Mouse (Mus musculus) testis, postnatal 14 days (tissue): ENCODE data around the gene 1700011L22Rik.

Source experiments
- DNase-seq: peaks from one replicate; pipeline ENCODE4 v3.0.0; 2021; ENCODE audit warnings: low spot score

Gene 1700011L22Rik

GRCm38 (mm10) chr8:79239320-79239719 is 9.1 kb downstream of the 1700011L22Rik start:
- DNase-seq, result no peak

- DNase-seq, result no peak
These were observed 19.0 kb downstream of the 1700011L22Rik start for GRCm38 (mm10) chr8:79229266-79229888.

- no peak for DNase-seq
These were observed 20.5 kb downstream of the 1700011L22Rik start for GRCm38 (mm10) chr8:79227916-79228315.

DNA sequence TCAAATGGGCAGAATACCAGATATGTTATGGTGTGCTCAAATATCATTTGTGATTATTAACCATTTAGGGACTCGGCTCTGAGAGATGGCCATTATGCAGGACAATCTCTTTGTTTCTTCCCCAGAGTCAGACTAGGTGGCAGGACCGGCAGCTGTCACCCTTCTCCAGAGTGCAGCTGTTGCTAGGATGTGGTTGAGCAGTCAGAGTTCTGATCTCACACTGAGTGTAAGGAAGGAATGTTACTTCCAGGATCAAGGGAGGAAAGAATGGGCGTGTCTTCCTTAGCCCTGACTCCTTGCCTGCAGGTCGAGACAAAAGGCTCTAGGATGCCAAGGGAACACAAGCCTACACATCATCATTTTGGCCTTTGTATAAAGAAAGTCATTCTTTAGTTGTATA is 21.2 kb downstream of the 1700011L22Rik start:
- DNase-seq, result no peak

DNA sequence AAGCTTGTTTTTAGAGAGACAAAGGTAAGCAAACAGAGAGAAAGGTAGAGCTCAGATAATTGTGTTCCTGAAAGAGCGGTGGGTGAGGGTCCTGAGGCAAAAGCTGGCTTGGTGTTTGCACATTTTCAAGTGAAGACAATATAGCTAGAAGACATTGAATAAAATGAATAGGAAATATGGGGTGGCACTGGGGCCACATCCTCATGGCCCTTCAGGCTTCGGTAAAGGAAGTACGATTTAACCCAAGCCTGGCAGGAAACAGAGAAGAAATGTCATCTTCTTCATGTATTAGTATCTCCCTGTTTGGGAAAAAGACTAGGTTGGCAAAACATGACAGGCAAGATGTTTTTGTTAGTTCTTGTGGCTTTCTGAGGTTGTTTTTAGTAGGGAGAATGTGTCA is 22.3 kb downstream of the 1700011L22Rik start:
- no peak for DNase-seq

- no peak for DNase-seq
These were observed 22.8 kb downstream of the 1700011L22Rik start for GRCm38 (mm10) chr8:79225586-79225985.

GRCm38 (mm10) chr8:79224363-79224762 is 24.0 kb downstream of the 1700011L22Rik start:
- no peak for DNase-seq

GRCm38 (mm10) chr8:79222752-79223141 is 25.6 kb downstream of the 1700011L22Rik start:
- DNase-seq, result no peak

DNA sequence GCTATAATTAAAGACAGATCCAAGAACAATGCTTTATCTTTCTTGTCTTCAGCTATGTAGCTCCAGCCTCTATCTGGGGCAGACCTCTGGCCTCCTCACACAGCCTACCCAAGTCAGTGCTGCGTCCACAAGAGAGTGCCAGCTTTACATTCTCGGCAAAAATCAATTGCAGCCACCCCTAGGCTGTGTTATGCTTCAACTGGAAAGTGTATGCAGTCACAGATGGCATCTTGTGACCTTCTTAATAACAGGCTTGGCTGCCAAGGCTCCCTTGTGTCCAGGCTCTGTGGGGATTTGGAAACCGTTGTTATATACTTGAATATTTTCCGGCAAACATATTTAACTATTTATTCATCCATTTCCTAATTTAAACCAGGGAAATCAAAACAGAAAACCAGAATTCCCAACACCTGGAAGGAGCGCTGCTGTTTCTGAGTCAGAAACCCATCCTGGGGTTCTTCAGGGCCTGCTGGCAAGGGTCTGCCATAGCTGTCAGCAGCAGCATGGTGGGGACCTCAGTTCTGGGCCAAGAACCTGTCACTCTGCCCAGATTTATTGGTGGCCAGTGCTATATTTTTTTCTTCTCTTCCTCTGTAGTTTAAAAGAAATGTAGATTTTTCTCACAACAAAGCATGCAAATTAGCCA is 26.1 kb downstream of the 1700011L22Rik start:
- DNase-seq, result no peak

DNA sequence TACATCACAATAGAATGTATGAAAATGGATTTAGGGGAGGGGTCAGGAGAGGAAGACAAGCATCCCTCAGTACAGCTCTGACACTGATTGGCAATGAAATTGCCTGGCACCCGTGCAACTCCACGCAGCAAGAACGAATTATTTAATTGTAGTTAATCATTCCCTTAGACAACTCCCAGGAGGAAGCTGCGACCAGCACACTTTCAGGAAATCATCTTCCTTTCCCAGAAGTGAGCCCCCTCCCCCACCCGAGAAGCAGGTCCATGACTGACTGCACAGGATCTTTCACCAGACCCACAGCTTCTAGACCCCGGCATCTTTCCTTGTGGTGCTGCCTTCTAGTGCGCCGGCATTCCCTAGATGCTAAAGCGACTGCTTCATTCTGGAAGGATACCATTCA is 36.7 kb downstream of the 1700011L22Rik start:
- DNase-seq, result no peak

GRCm38 (mm10) chr8:79209641-79210358 is 38.6 kb downstream of the 1700011L22Rik start:
- peak; percentile 28 for DNase-seq

DNA sequence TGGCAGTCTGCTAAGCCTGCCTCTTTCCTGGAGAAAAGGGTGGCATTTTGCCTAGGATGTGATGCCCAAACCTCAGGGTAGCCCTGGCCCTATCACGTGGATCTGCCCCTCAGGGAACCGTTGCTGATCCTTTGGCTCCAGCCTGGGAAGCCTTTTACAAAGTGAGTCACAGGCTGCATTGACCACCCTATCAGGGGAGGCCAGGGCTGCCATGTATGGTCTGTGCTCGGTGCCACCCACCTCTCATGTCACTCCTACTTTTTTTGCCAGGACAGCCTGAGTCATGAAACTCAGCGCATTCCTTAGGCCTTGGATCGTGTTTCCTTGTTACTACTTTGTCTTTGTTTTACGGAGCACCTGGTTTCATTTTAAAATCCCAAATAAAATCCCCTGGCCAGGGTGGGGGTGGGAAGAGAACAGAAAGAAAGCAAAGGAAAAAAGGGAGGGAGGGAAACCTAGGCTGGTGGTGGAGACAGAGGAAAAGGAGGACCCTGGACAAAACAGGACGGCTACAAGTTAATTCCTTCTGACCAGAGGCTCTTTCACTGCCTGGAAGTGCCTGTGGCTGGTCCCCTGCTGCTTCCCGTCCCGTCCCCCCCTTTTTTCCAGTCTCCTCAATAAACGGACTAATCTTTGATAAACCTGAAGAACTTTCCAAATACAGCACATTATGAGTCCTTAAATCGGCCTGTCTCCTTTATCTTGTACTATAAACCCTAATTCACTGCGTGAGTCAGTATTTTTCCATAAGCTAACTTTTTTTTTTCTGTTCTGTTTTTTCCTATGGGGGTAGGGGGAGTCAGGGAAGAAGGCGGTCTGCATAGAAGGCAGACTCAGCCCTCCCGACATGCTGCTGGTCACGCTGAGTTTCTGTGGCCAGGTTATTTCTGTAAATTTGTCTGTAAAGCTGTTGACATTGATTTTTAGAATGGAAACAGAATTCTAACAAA is 39.4 kb downstream of the 1700011L22Rik start:
- no peak for DNase-seq

DNA sequence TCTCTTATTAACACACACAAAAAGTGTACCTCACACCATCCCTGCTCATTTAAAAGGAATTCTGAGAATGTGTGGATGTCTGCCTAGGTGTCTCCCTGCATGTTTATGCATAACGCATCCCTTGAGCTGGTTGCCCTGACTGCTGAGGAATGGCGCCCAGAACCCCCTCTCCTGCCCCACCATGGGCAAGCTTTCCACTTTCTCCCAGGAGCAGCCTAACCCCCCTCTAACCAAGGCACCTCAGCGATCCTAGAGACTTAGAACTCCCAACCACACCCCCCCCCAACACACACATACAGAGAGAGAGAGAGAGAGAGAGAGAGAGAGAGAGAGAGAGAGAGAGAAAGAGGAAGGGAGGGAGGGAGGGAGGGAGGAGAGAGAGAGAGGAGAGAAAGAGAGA is 40.2 kb downstream of the 1700011L22Rik start:
- DNase-seq, result no peak

- no peak for DNase-seq
These were observed 41.5 kb downstream of the 1700011L22Rik start for GRCm38 (mm10) chr8:79206895-79207294.

DNA sequence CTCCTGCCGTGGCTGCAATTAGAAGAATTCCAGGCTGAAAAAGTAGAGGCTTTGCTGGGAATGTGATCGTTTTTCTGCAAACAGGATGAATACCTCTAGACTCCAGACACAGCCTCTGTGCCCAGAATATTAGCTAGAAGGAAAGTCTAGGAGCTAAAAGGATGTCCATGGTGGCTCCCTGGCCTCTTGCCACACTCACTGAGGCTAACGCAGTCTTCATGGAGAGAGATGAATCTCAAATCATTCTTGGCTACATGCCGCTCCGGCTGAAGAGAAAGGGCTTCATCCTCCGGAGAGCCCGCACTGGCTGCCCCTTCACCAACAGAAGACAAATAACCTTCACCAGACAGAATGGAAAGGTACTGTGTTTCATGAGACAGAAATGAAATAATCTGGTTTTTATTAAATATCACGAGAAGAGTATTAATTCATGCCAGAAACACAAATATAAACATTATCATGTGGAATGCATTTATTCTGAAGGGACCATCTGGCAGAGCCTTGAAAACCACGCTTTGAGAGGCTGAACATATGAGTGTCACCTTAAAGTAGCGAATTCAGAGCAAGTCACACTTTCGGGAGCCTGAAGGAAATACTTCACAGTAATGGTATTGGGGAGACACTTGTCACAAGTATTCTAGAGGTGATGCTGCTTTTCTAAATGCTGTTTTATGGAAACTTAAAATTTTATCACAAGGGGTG is 46.8 kb downstream of the 1700011L22Rik start:
- no peak for DNase-seq

GRCm38 (mm10) chr8:79198675-79199074 is 49.7 kb downstream of the 1700011L22Rik start:
- no peak for DNase-seq

DNA sequence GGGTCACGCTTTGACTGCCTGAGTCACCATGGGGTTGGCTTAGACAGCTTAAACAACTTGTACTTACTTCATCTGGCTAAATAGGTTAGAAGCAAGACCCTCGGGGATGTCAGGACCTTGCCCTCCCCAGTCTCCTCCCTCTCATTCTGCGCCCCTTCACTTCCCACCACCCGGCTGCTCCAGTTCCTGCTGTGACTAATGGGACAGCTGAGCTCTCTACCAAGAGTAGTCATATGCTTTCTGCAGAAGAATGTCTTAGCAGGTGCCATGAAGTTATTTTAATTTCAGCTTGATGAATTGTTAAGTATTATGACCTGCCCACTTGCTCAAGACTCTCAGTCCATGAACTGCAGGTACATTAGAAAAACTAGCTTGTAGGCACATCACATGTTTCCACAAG is 51.9 kb downstream of the 1700011L22Rik start:
- DNase-seq, result no peak

DNA sequence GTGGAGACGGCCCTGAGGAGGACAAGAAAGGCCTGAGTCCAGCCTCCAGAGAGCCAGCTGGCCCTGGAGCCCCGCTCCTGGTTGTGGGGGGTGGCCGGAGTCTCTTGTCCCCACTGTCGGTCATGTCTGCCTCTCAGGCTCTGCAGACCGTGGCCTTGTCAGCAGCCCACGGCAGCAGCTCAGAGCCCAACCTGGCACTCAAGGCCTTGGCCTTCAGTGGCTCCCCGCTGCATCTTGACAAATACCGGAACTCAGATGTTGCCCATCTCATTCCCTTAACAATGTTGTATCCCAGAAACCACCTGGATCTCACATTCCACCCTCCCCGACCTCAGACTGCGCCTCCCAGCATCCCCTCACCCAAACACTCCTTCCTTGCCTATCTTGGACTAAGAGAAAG is 58.3 kb downstream of the 1700011L22Rik start:
- DNase-seq, result no peak

DNA sequence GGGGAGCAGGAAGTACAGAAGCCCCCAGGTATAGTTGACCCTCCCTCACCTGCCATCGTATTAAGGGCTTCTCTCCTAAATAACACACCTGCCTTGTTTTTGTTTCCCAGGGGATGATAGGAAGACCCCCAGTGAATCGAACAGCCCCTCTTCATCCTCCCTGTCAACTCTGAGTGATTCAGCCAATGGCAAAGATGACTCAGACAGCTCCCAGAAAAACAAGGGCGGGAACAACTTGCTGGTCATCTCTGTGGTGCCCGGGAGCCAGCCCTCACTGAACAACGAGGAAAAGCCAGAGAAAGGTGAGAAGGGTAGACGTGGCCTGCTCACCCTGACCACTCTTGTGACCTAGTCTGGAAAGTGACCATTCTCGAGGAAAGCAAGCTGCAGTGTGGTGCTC is 62.9 kb downstream of the 1700011L22Rik start:
- DNase-seq, result no peak

DNA sequence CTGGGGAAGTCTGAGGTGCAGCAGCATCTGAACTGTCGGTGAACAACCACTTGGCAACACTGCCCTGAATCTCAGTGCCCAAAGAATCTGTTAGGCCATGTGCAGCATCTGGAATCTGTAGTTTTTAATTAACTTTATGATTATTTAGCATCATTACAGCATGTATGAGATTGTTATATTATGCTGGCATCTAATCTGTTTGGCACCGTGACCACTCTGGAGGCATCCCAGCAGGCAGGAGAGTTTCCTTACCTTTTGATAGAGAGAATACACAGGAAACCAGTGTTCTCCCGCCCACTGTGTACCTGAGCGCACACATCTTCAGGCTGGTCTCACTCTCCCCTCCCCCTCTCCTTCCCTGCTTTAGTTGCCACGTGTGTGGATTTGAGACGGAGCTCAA is 68.7 kb downstream of the 1700011L22Rik start:
- peak; percentile 58 for DNase-seq

GRCm38 (mm10) chr8:79175991-79176390 is 72.4 kb downstream of the 1700011L22Rik start:
- no peak for DNase-seq

DNA sequence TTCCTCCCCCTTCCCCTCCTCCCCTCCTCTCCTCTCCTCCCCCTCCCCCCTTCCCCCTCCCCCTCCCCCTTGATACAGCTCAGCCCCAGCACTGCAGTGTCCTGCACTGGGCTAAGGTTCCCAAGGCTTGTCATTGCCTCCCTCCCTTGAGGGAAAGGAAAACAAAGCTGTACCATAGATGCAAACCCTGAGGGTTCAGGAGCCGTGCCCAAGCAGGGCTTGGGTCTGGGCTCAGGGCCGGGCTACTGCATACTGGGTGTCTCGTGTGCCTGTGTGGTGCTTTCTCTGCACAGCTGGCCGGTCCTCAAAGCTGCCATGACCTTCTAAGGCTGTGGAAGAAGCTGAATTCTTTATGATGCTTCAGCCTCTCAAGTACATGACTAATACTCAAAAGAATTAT is 74.8 kb downstream of the 1700011L22Rik start:
- no peak for DNase-seq
